Mouse (Mus musculus) mature B cell (primary cell): ENCODE results near the gene Cyp2b9.
"Not testable (repeated sequence)": the region's sequence is repeated elsewhere in the genome, so short reads cannot be mapped to it uniquely, and the experiment has no call there.

Experiments
- in situ Hi-C: fragments of 300-500 bp; cut with MboI; formaldehyde crosslinking; loops from 2 replicates; pipeline ENCODE4 v1.14.3; 2019

Gene Cyp2b9

DNA sequence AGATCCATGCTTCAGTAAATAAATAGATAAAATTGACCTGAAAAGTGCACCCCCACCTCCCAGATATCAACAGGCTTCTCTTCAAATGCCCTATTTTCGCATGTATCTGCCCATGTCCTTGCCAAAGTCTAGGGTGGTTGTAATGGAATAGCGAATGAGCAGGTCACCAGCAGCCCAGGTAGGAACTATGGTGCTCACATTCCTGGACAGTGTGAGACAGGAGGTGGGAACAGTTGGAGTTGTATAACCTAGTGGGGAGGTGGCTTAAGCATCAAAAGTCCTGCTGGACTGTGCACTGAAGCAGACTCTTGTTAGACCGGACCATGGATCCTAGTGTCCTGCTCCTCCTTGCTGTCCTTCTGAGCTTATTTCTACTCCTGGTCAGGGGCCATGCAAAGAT lies at the start of gene Cyp2b9:
Gene Cyp2b9, plus strand, starts transcription at position 301 of the 400 bp plus-strand sequence.
- in situ Hi-C loops, result not testable (repeated sequence)

DNA sequence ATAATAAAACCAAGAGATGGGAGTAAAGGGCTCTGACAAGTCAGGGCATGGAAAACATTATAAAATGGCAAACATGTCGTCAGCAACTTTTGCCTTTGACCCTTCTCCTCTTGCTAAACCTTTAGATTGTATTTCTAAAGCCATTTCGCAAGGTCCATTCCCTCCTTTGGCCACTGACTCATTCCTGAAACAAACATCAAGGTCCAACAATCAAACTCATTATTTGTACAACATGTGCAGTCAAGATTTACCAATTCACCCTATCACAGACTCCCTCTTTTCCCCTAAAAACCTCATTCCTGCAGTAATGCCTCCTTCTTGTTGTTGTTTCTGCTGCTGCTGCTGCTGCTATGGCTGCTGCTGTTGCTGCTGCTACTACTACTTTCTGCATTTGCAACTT lies 33.6 kb upstream of the Cyp2b9 start:
- in situ Hi-C loops, result not testable (repeated sequence)

DNA sequence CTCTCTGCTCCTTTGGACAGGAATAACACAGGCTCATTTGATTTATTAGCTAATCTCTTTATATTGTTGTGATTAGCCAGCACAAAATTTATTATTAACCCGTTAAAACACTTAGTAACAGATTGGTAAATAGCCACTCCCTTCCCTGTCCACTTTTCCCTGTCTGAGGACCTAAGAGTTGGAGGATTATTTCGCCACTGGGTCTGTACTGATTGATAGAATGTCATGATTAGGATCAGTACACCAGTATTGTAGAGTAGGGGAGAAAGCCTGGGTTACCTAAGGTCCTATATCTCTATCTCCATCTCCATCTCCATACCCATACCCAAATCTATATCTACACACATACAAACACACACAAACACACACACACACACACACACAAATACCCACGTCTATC lies 29.6 kb upstream of the Cyp2b9 start:
- in situ Hi-C loops, result not testable (repeated sequence)

- in situ Hi-C loops, result not testable (repeated sequence)
These were observed 4.3 kb upstream of the Cyp2b9 start for GRCm38 (mm10) chr7:26168765-26169536.

DNA sequence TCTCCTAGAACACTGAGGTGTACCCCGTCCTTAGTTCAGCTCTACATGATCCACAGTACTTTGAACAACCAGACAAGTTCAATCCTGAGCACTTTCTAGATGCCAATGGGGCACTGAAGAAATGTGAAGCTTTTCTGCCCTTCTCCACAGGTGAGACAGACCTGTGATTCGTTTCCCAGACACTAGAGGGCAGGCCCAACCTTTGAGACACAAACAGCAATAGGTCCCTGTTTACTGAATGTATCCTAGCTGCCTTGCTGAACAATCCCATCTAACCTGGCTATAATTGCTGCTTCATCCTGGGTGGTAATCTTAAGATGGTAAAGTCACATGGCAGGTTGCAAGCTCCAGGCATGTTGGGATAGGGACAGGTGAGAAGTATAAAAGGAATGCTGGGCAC lies 27.9 kb downstream of the Cyp2b9 start:
- in situ Hi-C loops, result no loop called here

DNA sequence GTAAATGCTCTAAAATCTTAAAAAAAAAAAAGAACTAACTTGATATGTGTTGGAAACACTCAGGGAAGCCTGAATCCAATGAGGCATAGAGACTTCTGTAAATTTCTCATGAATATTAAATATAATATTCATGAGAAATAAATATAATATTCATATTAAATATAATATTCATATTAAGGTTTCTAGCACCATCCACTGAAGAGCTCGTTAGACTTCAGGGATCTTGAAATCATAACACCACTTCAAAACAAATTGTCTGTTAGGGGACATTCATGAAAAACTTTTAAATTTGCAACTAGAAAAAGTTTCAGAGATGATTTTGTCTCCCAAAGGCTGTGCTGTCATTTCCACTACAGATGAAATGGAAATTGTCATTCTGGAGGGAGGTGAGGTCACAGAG lies 86.8 kb downstream of the Cyp2b9 start, which contains the start of gene Vmn1r184:
Gene Vmn1r184, plus strand, starts transcription at position 301 of the 400 bp plus-strand sequence.
- in situ Hi-C loops, result not testable (repeated sequence)
